Mouse (Mus musculus): ENCODE results near the gene RPS10-NUDT3.

The RPS10-NUDT3 gene

GRCm38 (mm10) chr17:27552215-27553201 is 82.5 kb downstream of the RPS10-NUDT3 start:
- no peak for DNase-seq

- DNase-seq = no peak
Observed at GRCm38 (mm10) chr17:27551393-27551940, 83.6 kb downstream of the RPS10-NUDT3 start.

- no peak for DNase-seq
Observed at GRCm38 (mm10) chr17:27549234-27549633, 85.8 kb downstream of the RPS10-NUDT3 start.

GRCm38 (mm10) chr17:27547253-27547868 is 87.7 kb downstream of the RPS10-NUDT3 start:
- DNase-seq = no peak

- DNase-seq = no peak
Observed at GRCm38 (mm10) chr17:27546574-27547085, 88.4 kb downstream of the RPS10-NUDT3 start.

GRCm38 (mm10) chr17:27545991-27546390 is 89.0 kb downstream of the RPS10-NUDT3 start:
- DNase-seq = no peak

- no peak for DNase-seq
Observed at GRCm38 (mm10) chr17:27544551-27544950, 90.5 kb downstream of the RPS10-NUDT3 start.

GRCm38 (mm10) chr17:27541984-27542383 is 93.0 kb downstream of the RPS10-NUDT3 start:
- DNase-seq = no peak

- DNase-seq = no peak
Observed at GRCm38 (mm10) chr17:27541261-27541660, 93.8 kb downstream of the RPS10-NUDT3 start.

- DNase-seq = peak; percentile 82 to 92
Observed at GRCm38 (mm10) chr17:27534718-27535117, 100.3 kb downstream of the RPS10-NUDT3 start.

GRCm38 (mm10) chr17:27533354-27533753 is 101.7 kb downstream of the RPS10-NUDT3 start:
- DNase-seq = no peak

- DNase-seq = no peak
Observed at GRCm38 (mm10) chr17:27532095-27532494, 102.9 kb downstream of the RPS10-NUDT3 start.

Measured in lung, postnatal 4 days (tissue).